10 mouse cellular contexts compared by ENCODE assay signal in the genomic region with DNA sequence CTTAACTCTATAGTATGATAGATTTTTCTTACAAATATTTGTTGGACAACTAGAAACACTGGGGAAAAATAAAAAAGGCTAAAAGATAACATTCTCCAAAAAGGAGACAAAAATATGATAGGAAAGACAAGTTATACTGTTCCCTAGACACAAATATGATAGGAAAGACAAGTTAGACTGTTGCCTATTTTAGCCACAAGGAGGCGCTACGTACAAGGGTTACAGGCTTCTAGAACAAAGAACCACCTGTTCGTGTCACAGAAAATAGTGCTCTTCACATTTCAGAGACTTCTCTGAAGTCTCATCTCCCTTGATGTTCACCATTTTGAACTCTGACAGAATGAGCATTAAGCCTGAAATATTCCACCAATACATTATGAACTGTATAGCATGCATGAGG. TPM values are rescaled to one million over a fixed set of nuclear protein-coding genes. Genes with fewer than 3 reads are reported as not detected.
DNase-seq lines count a peak whose midpoint lies in the region; ATAC-seq and TF ChIP-seq lines count a peak whose summit lies in the region.
"Had no signal": no experiment of that assay in that cellular context is flagged by ENCODE, and none has a peak within 500 bp of the region (broad histone marks: within the 10 kb centered on the region; RNA-seq: fewer than 3 reads in every experiment).

No protein-coding gene starts in this region.

- H3K4me3 ChIP-seq in heart, postnatal 0 days (ENCODE audit: low read depth, low read length) = no peak overlapping the region
- H3K4me3 ChIP-seq in heart, embryonic 10.5 days = no peak overlapping the region
- no peak overlapping the region for H3K4me3 ChIP-seq in neural tube, embryonic 11.5 days (ENCODE audit: low read depth, low read length)
- H3K4me3 ChIP-seq: erythroblast, embryonic 14.5 days; midbrain, embryonic 12.5 days had no signal

- no peak overlapping the region for H3K9ac ChIP-seq in heart, postnatal 0 days (replicated peaks; ENCODE audit: low read depth, low read length)
- H3K9ac ChIP-seq in neural tube, embryonic 11.5 days (ENCODE audit: low read length) = no peak overlapping the region
- H3K9ac ChIP-seq: midbrain, embryonic 12.5 days had no signal

- DNase-seq in heart, postnatal 0 days (ENCODE audit: low spot score) = peak; percentile 66
- no peak for DNase-seq in heart, embryonic 10.5 days (ENCODE audit: low spot score)
- DNase-seq in CD4-positive helper T cell, adult 2 months (ENCODE audit: low read depth, low spot score) = peak; percentile 52
- DNase-seq in adipocyte (ENCODE audit: low spot score) = peak; percentile 81
- peak; percentile 63 for DNase-seq in embryo, embryonic 11.5 days (ENCODE audit: low read depth, low spot score)
- DNase-seq in layer of hippocampus, postnatal 25 days (ENCODE audit: extremely low spot score in 1 of 2, low spot score in 1 of 2) = peak; percentile 29 to 65
- DNase-seq in neural tube, embryonic 11.5 days (ENCODE audit: low spot score) = peak; percentile 59
- DNase-seq in thymus, postnatal 36 days = peak; percentile 28 to 48

- WGBS in heart, postnatal 0 days = 5% methylated on average over 3 of the region's 3 CpGs
- 2% methylated on average over 3 of the region's 3 CpGs for WGBS in heart, embryonic 10.5 days
- WGBS in neural tube, embryonic 11.5 days = 6% methylated on average over 3 of the region's 3 CpGs

- H3K9me3 ChIP-seq in heart, postnatal 0 days (replicated peaks; ENCODE audit: control insufficient read depth, low read length) = no peaks in the 10 kb centered on the region
- no peaks in the 10 kb centered on the region for H3K9me3 ChIP-seq in heart, embryonic 10.5 days
- H3K9me3 ChIP-seq in neural tube, embryonic 11.5 days (ENCODE audit: control insufficient read depth, low read length) = no peaks in the 10 kb centered on the region
- H3K9me3 ChIP-seq: midbrain, embryonic 12.5 days had no signal

- H3K27ac ChIP-seq in heart, postnatal 0 days (ENCODE audit: low read depth) = no peak overlapping the region
- H3K27ac ChIP-seq in heart, embryonic 10.5 days = no peak overlapping the region
- H3K27ac ChIP-seq in neural tube, embryonic 11.5 days (ENCODE audit: low read depth, low read length) = no peak overlapping the region
- H3K27ac ChIP-seq: midbrain, embryonic 12.5 days had no signal

- ATAC-seq in heart, postnatal 0 days (ENCODE audit: insufficient read depth, low read depth) = no peak
- ATAC-seq in neural tube, embryonic 11.5 days (ENCODE audit: insufficient read depth, low FRiP score, low TSS enrichment) = no peak

- TF ChIP-seq CTCF in heart, postnatal 0 days (IDR thresholded peaks at IDR 0.05; ENCODE audit: low read depth) = peak; percentile 85

- TF ChIP-seq EP300 in heart, postnatal 0 days (IDR thresholded peaks at IDR 0.05; ENCODE audit: low read depth) = no peak

- H3K4me1 ChIP-seq in heart, postnatal 0 days (ENCODE audit: control insufficient read depth, insufficient read depth) = no peaks in the 10 kb centered on the region
- H3K4me1 ChIP-seq in heart, embryonic 10.5 days = peaks cover 5% of the 10 kb centered on the region; the same call in 1 of the 2 replicates
- no peaks in the 10 kb centered on the region for H3K4me1 ChIP-seq in neural tube, embryonic 11.5 days (ENCODE audit: control insufficient read depth, insufficient read depth, low read length)

- H3K4me2 ChIP-seq in heart, postnatal 0 days (ENCODE audit: low read depth, low read length) = no peak overlapping the region
- no peak overlapping the region for H3K4me2 ChIP-seq in neural tube, embryonic 11.5 days (ENCODE audit: low read depth)
- H3K4me2 ChIP-seq: midbrain, embryonic 12.5 days had no signal

- no peaks in the 10 kb centered on the region for H3K27me3 ChIP-seq in heart, postnatal 0 days (ENCODE audit: control insufficient read depth, insufficient read depth, low read length)
- 0 out of 2 replicates have a peak, but pooled peaks cover 5% of the 10 kb centered on the region for H3K27me3 ChIP-seq in heart, embryonic 10.5 days (ENCODE audit: insufficient read depth, poor library complexity, severe bottlenecking)
- no peaks in the 10 kb centered on the region for H3K27me3 ChIP-seq in neural tube, embryonic 11.5 days (ENCODE audit: control insufficient read depth, insufficient read depth, low read length)
- H3K27me3 ChIP-seq: midbrain, embryonic 12.5 days had no signal

- no peaks in the 10 kb centered on the region for H3K36me3 ChIP-seq in heart, postnatal 0 days (replicated peaks; ENCODE audit: control insufficient read depth, insufficient read depth, low read length)
- H3K36me3 ChIP-seq in heart, embryonic 10.5 days = no peaks in the 10 kb centered on the region
- no peaks in the 10 kb centered on the region for H3K36me3 ChIP-seq in neural tube, embryonic 11.5 days (ENCODE audit: control insufficient read depth, insufficient read depth, low read length)
- H3K36me3 ChIP-seq: midbrain, embryonic 12.5 days had no signal

RNA-seq across cellular contexts. Expression of a gene that starts 53.6 kb away (rescaled TPM):
- not detected in 2 replicates for total RNA-seq in heart, postnatal 0 days (2014; rRNA removed; ENCODE audit: low replicate concordance)
- polyA plus RNA-seq in heart, postnatal 0 days (2015; fragmentation: Nextera tagmentation; extraction: Ambion mirVana) = not detected in 2 replicates
- 0.05 and 0.19 TPM in 2 replicates for polyA plus RNA-seq in heart, embryonic 10.5 days (2016; fragmentation: Nextera tagmentation; extraction: Ambion mirVana)
- total RNA-seq in layer of hippocampus, postnatal 25 days (2021) = under 1 TPM; 0.57 to 0.75 TPM
- 0.17 and 0.24 TPM in 2 replicates for polyA plus RNA-seq in neural tube, embryonic 11.5 days (2014; fragmentation: Nextera tagmentation; extraction: Ambion mirVana)
- polyA plus RNA-seq: erythroblast, embryonic 14.5 days had no signal

RNA-seq across cellular contexts. Expression of a gene that starts 59.0 kb away (rescaled TPM):
- total RNA-seq in heart, postnatal 0 days (2014; rRNA removed; ENCODE audit: low replicate concordance) = 25.1 and 39.7 TPM in 2 replicates
- 57.9 and 70.0 TPM in 2 replicates for polyA plus RNA-seq in heart, postnatal 0 days (2015; fragmentation: Nextera tagmentation; extraction: Ambion mirVana)
- polyA plus RNA-seq in heart, embryonic 10.5 days (2016; fragmentation: Nextera tagmentation; extraction: Ambion mirVana) = 126 and 148 TPM in 2 replicates
- total RNA-seq in layer of hippocampus, postnatal 25 days (2021) = 100 to 1,000 TPM in 1 of 2 experiments, 10 to 100 TPM in 1; 87.1 to 103 TPM
- 183 and 184 TPM in 2 replicates for polyA plus RNA-seq in neural tube, embryonic 11.5 days (2014; fragmentation: Nextera tagmentation; extraction: Ambion mirVana)
